Mouse (Mus musculus) gastrocnemius, postnatal 25 days (tissue): ENCODE results near the gene Rad51b. TPM values are rescaled to one million over a fixed set of nuclear protein-coding genes. Genes with fewer than 3 reads are reported as not detected.
A peak's percentile ranks its signal among the peaks of the same experiment; 100 is the strongest.

Source experiments
- DNase-seq: peaks from one replicate; pipeline ENCODE4 v3.0.0; 2022
- total RNA-seq, 2 experiments: library from RNA; stranded (reverse); gene quantifications; 1 replicate in 1 of 2; 2 replicates in 1 of 2; pipeline ENCODE4 v1.2.3; 2021

The Rad51b gene
- total RNA-seq, 2 experiments from 2014 or later, result 0.13 TPM; not detected in 1

- DNase-seq, result no peak
These were observed 140.5 kb downstream of the Rad51b start for GRCm38 (mm10) chr12:79437572-79437971.

DNA sequence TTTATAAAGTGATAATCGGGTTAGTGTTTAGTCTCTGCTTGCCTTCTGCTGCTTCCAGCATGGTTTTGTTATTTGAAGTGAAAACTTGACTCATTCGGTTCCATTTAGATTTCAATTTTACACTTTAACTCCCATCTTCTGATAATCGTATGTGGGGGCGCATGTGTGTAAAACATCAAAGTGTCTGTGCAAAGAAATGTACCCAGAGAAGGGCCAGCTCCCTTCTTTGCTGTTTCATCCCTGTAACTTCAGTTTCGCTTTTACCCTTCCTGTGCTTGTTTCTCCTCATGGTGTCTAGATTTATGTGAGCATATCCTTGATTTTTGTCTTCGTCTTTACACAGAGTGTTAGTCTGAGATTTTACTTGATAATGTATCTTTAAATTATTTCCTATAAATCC lies 142.9 kb downstream of the Rad51b start:
- no peak for DNase-seq

DNA sequence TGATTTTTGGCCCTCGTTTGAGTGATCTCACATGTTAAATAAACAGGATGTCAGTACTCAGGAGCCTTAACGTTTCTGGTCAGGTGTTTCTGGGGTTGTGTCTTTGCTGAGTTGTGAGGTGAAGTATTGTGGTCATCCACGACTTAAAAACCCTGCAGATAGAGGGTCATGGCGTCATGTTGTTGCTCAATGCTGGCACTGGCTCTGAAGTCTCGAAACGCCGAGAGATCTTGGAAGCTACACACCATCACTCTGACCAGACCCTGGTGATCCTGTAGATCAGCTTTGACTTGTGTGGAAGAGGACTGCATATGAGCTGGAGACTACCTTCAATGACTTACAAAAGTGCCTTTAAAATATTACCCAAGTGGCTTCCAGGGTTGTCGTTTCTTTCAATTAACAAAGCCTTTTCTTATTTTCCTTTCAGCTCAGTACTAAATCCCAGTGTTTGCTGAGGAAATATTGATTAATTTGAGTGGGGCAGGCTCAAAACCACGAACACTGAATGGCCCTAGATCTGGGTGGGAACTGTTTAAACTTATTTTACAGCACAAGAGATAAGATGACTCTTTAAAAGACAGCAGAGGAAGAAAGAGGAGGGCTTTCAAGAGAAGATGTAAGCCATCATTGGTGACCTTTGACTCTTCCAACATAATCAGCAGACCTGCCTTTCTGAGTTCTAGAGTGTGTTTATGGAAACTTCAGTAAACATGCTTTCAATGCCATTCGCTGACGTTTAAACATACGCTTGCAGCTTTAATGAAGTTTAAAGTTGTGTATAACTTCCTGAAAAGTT lies 144.3 kb downstream of the Rad51b start:
- no peak for DNase-seq

DNA sequence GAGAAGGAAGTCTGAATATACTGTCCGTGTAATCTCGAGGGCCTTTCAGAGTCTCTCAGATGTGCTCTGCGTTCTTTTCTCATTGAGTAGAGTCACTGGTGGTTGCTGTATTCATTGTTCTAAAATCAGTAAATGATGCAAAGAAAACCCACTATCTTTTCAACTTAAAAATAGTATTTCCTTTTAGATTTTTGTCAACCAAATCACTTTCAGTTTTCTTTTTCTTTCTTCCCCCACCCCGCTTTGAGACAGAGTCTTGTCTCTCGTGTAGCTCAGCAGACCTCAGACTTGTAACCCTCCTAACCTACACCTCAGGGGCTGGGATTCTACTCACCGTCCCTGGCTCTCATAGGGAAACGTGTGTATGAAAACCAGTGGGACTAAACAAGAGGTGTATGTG lies 145.0 kb downstream of the Rad51b start:
- DNase-seq, result no peak

- DNase-seq, result no peak
These were observed 145.8 kb downstream of the Rad51b start for GRCm38 (mm10) chr12:79442836-79443390.

GRCm38 (mm10) chr12:79444646-79445045 lies 147.6 kb downstream of the Rad51b start:
- DNase-seq, result no peak

GRCm38 (mm10) chr12:79447039-79447438 lies 150.0 kb downstream of the Rad51b start:
- DNase-seq, result no peak

- no peak for DNase-seq
These were observed 152.8 kb downstream of the Rad51b start for GRCm38 (mm10) chr12:79449817-79450411.

DNA sequence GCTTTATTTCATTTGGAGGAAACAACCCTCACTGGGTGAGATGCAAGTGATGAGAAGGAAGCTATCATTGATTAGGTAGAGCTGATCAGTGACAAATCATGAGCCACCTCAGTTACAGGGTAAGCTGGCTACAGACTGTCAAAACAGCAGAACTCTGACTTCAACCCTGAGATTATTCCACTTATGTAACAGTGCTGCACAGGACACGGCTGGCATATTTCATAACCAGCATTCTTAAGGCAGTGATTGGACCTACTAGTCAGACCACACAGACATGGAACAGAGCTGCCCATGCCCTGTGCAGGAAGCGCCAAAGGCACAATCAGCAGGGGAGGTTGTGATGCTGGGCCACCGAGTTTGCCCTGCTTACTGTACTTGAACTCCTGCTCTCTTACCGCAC lies 155.8 kb downstream of the Rad51b start:
- no peak for DNase-seq

- no peak for DNase-seq
These were observed 156.9 kb downstream of the Rad51b start for GRCm38 (mm10) chr12:79454017-79454416.

DNA sequence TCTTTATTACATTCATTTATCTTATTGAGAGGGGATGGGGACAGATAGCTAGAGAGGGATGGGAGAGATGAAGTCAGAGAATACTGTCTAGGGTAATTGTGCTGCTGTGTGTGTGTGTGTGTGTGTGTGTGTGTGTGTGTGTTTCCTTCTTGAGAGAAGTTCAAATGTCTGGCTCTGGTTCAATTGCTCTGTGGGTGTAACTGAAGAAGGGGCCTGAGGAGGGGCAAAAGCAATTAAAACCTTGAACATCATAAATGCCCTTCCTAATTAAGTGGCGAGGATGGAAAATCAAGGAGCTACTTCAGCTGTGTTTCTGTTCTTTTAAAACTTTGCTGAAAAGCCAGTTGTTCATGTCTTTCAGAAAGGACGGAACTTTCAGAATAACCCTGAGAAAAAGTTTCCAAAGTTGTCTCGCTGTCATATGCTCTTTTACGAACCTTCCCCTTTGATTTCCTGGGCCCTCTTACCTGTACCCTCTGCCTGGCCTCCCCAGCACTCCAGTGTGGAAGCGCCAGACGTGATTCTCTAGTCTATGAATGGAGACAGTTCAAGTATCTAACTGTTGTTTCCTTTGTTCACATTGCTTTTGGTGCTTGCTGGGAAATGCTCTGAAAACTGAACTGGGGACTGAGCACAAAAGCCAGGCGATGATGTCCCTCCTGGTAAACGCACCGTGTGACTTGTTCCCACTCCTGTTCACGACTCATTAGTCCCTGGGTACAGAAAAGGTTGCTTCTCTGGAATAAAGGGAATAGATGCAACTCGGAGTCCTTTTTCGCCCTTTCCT lies 158.2 kb downstream of the Rad51b start:
- no peak for DNase-seq

DNA sequence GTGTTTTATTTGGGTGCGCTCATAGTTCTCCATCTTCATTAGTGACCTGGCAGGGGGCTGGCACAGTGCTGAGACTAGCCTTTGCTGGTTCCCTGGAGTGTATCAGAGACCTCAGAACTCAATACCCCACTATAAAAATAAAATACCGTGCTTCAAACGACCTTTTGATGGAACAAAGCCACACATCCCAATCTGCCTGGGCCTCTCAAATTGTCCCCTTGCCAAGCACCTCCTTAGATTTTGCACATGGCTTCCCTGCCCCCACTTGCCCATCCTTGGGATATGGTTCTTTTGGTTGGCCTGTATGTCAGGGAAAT lies 158.7 kb downstream of the Rad51b start:
- no peak for DNase-seq

- DNase-seq, result no peak
These were observed 159.2 kb downstream of the Rad51b start for GRCm38 (mm10) chr12:79456251-79456650.

DNA sequence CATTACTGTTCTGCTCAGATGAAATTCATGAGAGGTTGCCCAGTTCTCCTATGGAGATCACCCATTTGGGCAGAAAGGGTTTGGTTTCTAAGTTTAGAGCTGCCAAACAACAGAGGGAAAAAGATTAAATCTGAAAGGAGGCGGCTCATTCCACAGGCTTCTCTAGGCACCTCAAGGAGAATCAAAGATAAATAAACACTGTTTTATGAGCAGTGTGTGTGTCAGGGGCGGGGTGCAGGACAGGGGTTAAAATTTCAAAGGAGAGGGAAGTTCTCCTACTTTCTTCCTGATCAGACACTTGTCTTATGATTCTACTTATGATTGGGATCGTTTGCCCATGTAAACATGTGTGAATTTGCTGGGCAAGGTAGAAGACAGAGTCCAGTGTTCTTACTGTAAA lies 166.3 kb downstream of the Rad51b start:
- DNase-seq, result no peak

- DNase-seq, result no peak
These were observed 173.0 kb downstream of the Rad51b start for GRCm38 (mm10) chr12:79470113-79470512.

DNA sequence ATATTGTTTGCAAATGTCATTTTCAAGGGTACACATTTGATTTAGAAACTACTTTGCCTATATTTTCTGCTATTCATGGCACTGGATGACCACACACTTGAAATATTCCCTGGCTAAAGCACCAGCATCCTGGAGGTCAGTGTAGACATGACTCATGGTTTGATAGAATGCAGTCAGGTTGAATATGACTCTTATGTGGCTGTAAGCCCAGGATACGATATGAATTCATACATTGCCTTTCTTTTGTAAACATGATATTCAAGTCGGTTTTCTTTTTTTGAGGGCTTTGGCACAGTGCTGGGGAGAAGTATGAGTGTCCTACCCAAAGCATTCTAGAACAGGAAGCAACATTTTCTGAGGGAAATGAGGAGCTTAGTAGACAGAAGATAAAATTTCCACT lies 174.8 kb downstream of the Rad51b start:
- DNase-seq, result no peak

DNA sequence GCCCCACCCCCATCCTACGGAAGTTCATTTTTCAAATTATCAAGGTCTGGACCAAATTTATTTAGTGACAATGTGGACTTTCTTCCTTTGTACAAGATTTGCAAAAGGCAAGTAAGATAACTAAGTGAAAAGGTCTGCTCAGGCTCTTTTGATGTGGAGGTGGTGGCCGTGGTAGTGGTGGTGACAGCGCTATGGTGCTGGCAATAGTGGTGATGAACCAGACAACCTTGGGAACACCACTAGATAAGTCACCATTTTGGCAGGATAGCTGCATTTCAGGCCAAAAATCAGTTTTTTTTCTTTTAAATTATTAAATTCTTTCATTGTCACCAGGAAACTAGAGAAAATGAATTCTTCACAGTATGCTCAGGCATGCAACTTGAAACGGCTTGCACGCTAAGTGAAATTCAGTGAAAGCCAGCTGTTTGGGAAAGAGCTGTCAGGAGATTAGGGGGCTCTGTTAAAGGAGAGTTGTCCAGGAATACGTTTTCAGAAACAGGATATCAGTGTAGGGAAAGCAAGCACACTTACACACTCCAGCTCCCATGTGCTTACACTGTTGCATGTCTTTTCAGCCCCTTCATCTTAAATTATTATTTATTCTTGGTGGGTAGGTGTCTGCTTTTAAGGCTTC lies 179.4 kb downstream of the Rad51b start:
- no peak for DNase-seq

DNA sequence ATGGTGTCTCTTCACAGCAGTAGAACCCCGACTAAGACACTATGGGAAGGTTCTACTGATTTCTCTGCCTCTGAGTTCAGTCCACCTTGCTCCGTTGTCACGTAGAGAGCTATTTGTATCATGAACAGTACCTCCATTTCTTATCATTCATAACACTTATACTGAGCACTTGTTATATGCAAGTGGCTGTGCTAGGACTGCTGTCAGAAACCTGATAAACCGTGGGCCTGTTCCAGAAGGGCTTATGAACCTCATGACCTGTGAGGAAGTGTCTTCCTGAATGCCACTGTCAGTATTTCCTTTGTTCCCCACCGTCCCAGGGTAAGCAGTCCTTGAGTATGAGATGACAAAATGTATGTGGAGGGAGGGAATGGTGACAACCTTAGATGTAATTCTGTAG lies 181.7 kb downstream of the Rad51b start:
- DNase-seq, result no peak

DNA sequence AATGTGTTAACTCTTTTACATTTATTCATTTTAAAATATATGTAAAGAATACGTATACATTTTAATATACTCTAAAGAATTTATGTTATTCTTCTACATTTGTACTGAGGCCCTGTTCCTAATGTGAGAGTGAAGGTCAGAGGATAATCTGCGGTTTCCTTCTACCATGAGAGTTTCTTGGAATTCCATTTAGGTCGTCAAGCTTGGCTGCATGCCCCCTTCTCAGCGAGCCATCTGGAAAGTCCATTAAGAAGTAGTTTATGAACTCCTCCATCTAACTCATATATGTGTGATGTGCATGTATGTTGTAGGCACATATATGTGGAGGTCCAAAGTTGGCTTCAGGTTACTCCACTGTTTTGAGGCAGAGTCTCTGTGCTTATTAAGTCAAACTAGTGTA lies 188.4 kb downstream of the Rad51b start:
- DNase-seq, result no peak

- peak; percentile 74 for DNase-seq
These were observed 191.6 kb downstream of the Rad51b start for GRCm38 (mm10) chr12:79488590-79489242.

DNA sequence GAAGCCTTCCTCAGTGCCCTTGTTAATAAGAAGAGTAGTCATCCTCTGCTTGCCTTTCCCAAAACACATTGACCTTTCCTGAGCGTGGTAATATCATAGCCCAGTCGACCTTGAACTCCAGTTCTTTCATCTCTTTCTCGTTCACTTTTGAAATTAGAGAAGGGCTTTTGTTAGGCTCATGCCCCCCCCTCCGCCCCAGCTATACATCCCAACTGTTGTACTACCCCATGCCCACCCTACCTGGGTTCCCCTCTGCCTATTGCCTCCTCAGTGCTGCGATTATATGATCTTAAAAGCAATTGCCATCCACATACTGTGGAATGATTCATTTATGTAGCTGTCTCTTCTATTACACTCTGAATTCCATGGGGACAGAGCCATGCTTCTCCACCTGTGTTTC lies 193.5 kb downstream of the Rad51b start:
- DNase-seq, result no peak

GRCm38 (mm10) chr12:79492175-79492574 lies 195.1 kb downstream of the Rad51b start:
- no peak for DNase-seq
